Mouse (Mus musculus): ENCODE results near the gene D10Jhu81e.

DNA sequence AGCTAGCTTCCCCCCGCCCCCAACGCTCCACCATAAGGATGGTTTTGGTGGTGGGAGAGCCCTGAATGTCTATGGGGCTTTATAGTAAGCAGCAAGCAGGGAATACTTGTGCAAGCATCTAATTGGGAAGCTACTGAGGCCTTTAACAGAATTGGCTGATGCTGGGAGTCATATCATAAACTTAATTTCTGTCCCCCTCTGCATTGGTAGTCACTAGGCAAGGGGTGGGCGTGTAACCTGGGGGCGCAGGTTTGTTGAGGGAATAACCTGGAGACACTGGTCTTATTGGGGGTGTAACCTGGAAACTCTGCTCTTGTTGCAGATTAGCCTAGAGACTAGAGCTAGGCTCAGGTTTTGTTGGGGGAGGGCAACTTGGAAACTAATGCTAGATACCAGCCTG is 50.2 kb downstream of the D10Jhu81e start:
- TF ChIP-seq EP300 (IDR thresholded peaks at IDR 0.05; ENCODE audit: low read depth in 1 of 2, low read length in 2 of 2) = no peak
- TF ChIP-seq NELFE (IDR thresholded peaks at IDR 0.05; ENCODE audit: low read depth, low read length) = no peak
- no peak for TF ChIP-seq MAFK (IDR thresholded peaks at IDR 0.05; ENCODE audit: borderline replicate concordance, low read depth, low read length)
